Mouse (Mus musculus) hindbrain, embryonic 14.5 days (tissue): ENCODE measurements around the gene Lbx1. TPM values are rescaled to one million over a fixed set of nuclear protein-coding genes. Genes with fewer than 3 reads are reported as not detected.

Experiments
- ATAC-seq: fragments of 200-750 bp; cut with Nextera tagmentation; 2 replicates; pipeline ENCODE4 v1.8.0; 2017; ENCODE audit warnings: moderate number of reproducible peaks, mild to moderate bottlenecking, moderate TSS enrichment, moderate library complexity; ENCODE audit not compliant: low FRiP score
- DNase-seq: peaks from one replicate; pipeline ENCODE4 v3.0.0-alpha.2; 2015; ENCODE audit warnings: low spot score
- H3K27ac ChIP-seq: fragments of 300-500 bp; sonication (generic); 2 replicates; pipeline ENCODE4 v1.5.1; 2014; ENCODE audit warnings: mild to moderate bottlenecking, moderate library complexity
- H3K27me3 ChIP-seq: fragments of 300-500 bp; sonication (generic); 2 replicates; pipeline ENCODE4 v1.6.1; 2014; ENCODE audit warnings: mild to moderate bottlenecking, low read length, mixed read lengths; ENCODE audit not compliant: control insufficient read depth, insufficient read depth
- H3K36me3 ChIP-seq: fragments of 300-500 bp; sonication (generic); replicated peaks from 2 replicates; pipeline ENCODE4 v1.6.1; 2014; ENCODE audit not compliant: control insufficient read depth, insufficient read depth
- H3K4me1 ChIP-seq: fragments of 300-500 bp; sonication (generic); replicated peaks from 2 replicates; pipeline ENCODE4 v1.6.1; 2014; ENCODE audit warnings: antibody characterized with exemption, low read length, mixed read lengths; ENCODE audit not compliant: control insufficient read depth, insufficient read depth
- H3K4me2 ChIP-seq: fragments of 300-500 bp; sonication (generic); replicated peaks from 2 replicates; pipeline ENCODE4 v1.6.1; 2014; ENCODE audit warnings: mild to moderate bottlenecking, moderate library complexity
- H3K4me3 ChIP-seq: fragments of 300-500 bp; sonication (generic); replicated peaks from 2 replicates; pipeline ENCODE4 v1.5.1; 2014; ENCODE audit warnings: mild to moderate bottlenecking, low read length
- H3K9ac ChIP-seq: fragments of 300-500 bp; sonication (generic); 2 replicates; pipeline ENCODE4 v1.6.1; 2014
- H3K9me3 ChIP-seq: fragments of 300-500 bp; sonication (generic); 2 replicates; pipeline ENCODE4 v1.6.1; 2016; ENCODE audit warnings: low read length; ENCODE audit not compliant: control insufficient read depth
- WGBS: fragments of 180-500 bp; shearing (Covaris S2); extraction: QIAGEN DNeasy Blood & Tissue Kit; methylation state at CpG from one replicate; pipeline ENCODE4 v1.1.7; 2014; 5-methylcytosine and 5-hydroxymethylcytosine counted together
- polyA plus RNA-seq: library from polyadenylated mRNA; unstranded; fragments of >200 nt; fragmentation: Nextera tagmentation; extraction: Ambion mirVana; gene quantifications from 2 replicates; pipeline ENCODE4 v1.2.1, GENCODE M21; 2014

The Lbx1 gene
- polyA plus RNA-seq, 1 experiment from 2014 or later: 20.4 TPM

- peak; percentile 51 for ATAC-seq
- DNase-seq: no peak
- Histone ChIP-seq H3K9me3 (no peaks in the 10 kb centered on the region), H3K9ac (peak overlapping the region; percentile 78), H3K4me1 (no peaks in the 10 kb centered on the region), H3K4me2 (peak overlapping the region; percentile 54), H3K27ac (peak overlapping the region; percentile 96), H3K36me3 (no peaks in the 10 kb centered on the region), H3K27me3 (peaks cover 73% of the 10 kb centered on the region), H3K4me3 (peak overlapping the region; percentile 46)
- 3% methylated on average over 41 of the region's 51 CpGs for WGBS
These were observed 4.7 kb downstream of the Lbx1 start for GRCm38 (mm10) chr19:45230848-45231382.

GRCm38 (mm10) chr19:45230201-45230611 is 5.4 kb downstream of the Lbx1 start:
- Histone ChIP-seq H3K27ac (peak overlapping the region; percentile 96), H3K9me3 (no peaks in the 10 kb centered on the region), H3K27me3 (peaks cover 73% of the 10 kb centered on the region), H3K4me2 (peak overlapping the region; percentile 54), H3K36me3 (no peaks in the 10 kb centered on the region), H3K4me3 (peak overlapping the region; percentile 46), H3K9ac (0 out of 2 replicates have a peak overlapping the region, but pooled peaks have one; percentile 43), H3K4me1 (no peaks in the 10 kb centered on the region)
- DNase-seq: no peak
- no peak for ATAC-seq
- 1% methylated on average over 20 of the region's 20 CpGs for WGBS

- peak overlapping the region; percentile 96 for H3K27ac ChIP-seq
- peak overlapping the region; percentile 43; the same call in 1 of the 2 replicates for H3K9ac ChIP-seq
- no peaks in the 10 kb centered on the region for H3K36me3 ChIP-seq
- peak overlapping the region; percentile 54 for H3K4me2 ChIP-seq
- no peak for DNase-seq
- 1% methylated on average over 33 of the region's 33 CpGs for WGBS
- H3K4me3 ChIP-seq: peak overlapping the region; percentile 46
- no peaks in the 10 kb centered on the region for H3K9me3 ChIP-seq
- H3K4me1 ChIP-seq: no peaks in the 10 kb centered on the region
- ATAC-seq: no peak
- peaks cover 74% of the 10 kb centered on the region for H3K27me3 ChIP-seq
These were observed 6.1 kb downstream of the Lbx1 start for GRCm38 (mm10) chr19:45229378-45230135.

GRCm38 (mm10) chr19:45228781-45229180 is 6.8 kb downstream of the Lbx1 start:
- Histone ChIP-seq H3K36me3 (no peaks in the 10 kb centered on the region), H3K4me3 (peak overlapping the region; percentile 15; the same call in 1 of the 2 replicates), H3K9ac (peak overlapping the region; percentile 43; the same call in 1 of the 2 replicates), H3K27me3 (peaks cover 74% of the 10 kb centered on the region), H3K9me3 (no peaks in the 10 kb centered on the region), H3K4me2 (peak overlapping the region; percentile 54), H3K4me1 (0 out of 2 replicates have a peak, but pooled peaks cover 5% of the 10 kb centered on the region), H3K27ac (peak overlapping the region; percentile 36; the same call in 1 of the 2 replicates)
- no peak for ATAC-seq
- 10% methylated on average over 4 of the region's 4 CpGs for WGBS
- DNase-seq: no peak

GRCm38 (mm10) chr19:45228097-45228496 is 7.5 kb downstream of the Lbx1 start:
- Histone ChIP-seq H3K36me3 (no peaks in the 10 kb centered on the region), H3K4me1 (0 out of 2 replicates have a peak, but pooled peaks cover 5% of the 10 kb centered on the region), H3K4me3 (no peak overlapping the region), H3K9me3 (no peaks in the 10 kb centered on the region), H3K27me3 (peaks cover 70% of the 10 kb centered on the region), H3K4me2 (peak overlapping the region; percentile 54; the same call in 1 of the 2 replicates), H3K27ac (no peak overlapping the region; the same call in 1 of the 2 replicates), H3K9ac (peak overlapping the region; percentile 43; the same call in 1 of the 2 replicates)
- ATAC-seq (no peak), DNase-seq (no peak)
- 8% methylated on average over 11 of the region's 12 CpGs for WGBS

- ATAC-seq (no peak), DNase-seq (no peak)
- no peak overlapping the region for H3K4me3 ChIP-seq
- 0% methylated on average over 1 of the region's 1 CpGs for WGBS
- H3K4me1 ChIP-seq: 0 out of 2 replicates have a peak, but pooled peaks cover 5% of the 10 kb centered on the region
- no peak overlapping the region for H3K9ac ChIP-seq
- H3K36me3 ChIP-seq: no peaks in the 10 kb centered on the region
- H3K9me3 ChIP-seq: no peaks in the 10 kb centered on the region
- no peak overlapping the region; the same call in 1 of the 2 replicates for H3K4me2 ChIP-seq
- H3K27me3 ChIP-seq: peaks cover 73% of the 10 kb centered on the region
- no peak overlapping the region for H3K27ac ChIP-seq
These were observed 7.9 kb downstream of the Lbx1 start for GRCm38 (mm10) chr19:45227671-45228070.

- no peak for DNase-seq
- Histone ChIP-seq H3K4me2 (no peak overlapping the region), H3K36me3 (no peaks in the 10 kb centered on the region), H3K9ac (no peak overlapping the region), H3K9me3 (no peaks in the 10 kb centered on the region), H3K27ac (no peak overlapping the region), H3K27me3 (peaks cover 78% of the 10 kb centered on the region), H3K4me3 (no peak overlapping the region), H3K4me1 (0 out of 2 replicates have a peak, but pooled peaks cover 5% of the 10 kb centered on the region)
- WGBS: 4% methylated on average over 3 of the region's 3 CpGs
- no peak for ATAC-seq
These were observed 8.6 kb downstream of the Lbx1 start for GRCm38 (mm10) chr19:45227049-45227448.

- ATAC-seq: no peak
- Histone ChIP-seq H3K27me3 (peaks cover 84% of the 10 kb centered on the region), H3K4me2 (no peak overlapping the region), H3K9ac (no peak overlapping the region), H3K36me3 (no peaks in the 10 kb centered on the region), H3K27ac (no peak overlapping the region), H3K4me1 (0 out of 2 replicates have a peak, but pooled peaks cover 5% of the 10 kb centered on the region), H3K4me3 (no peak overlapping the region), H3K9me3 (no peaks in the 10 kb centered on the region)
- 3% methylated on average over 8 of the region's 8 CpGs for WGBS
- DNase-seq: no peak
These were observed 9.4 kb downstream of the Lbx1 start for GRCm38 (mm10) chr19:45226246-45226645.

GRCm38 (mm10) chr19:45225130-45225529 is 10.5 kb downstream of the Lbx1 start:
- WGBS: 1% methylated on average over 12 of the region's 12 CpGs
- peak overlapping the region; percentile 52 for H3K27ac ChIP-seq
- H3K4me1 ChIP-seq: peaks cover 5% of the 10 kb centered on the region; the same call in 1 of the 2 replicates
- no peak overlapping the region for H3K4me3 ChIP-seq
- peaks cover 81% of the 10 kb centered on the region for H3K27me3 ChIP-seq
- peak overlapping the region; percentile 27; the same call in 1 of the 2 replicates for H3K4me2 ChIP-seq
- no peaks in the 10 kb centered on the region for H3K9me3 ChIP-seq
- H3K9ac ChIP-seq: no peak overlapping the region
- ATAC-seq: peak; percentile 25; the same call in 1 of the 2 replicates
- DNase-seq: no peak
- H3K36me3 ChIP-seq: no peaks in the 10 kb centered on the region
